In genomic region chr2:124420170-124420825, GRCm38 (mm10) we compare ENCODE assay signal across 27 mouse cellular contexts.
"Had no signal": no experiment of that assay in that cellular context is flagged by ENCODE, and none has a peak within 500 bp of the region (broad histone marks: within the 10 kb centered on the region; RNA-seq: fewer than 3 reads in every experiment).

No protein-coding gene starts in this region.

- H3K9ac ChIP-seq: heart, embryonic 12.5 days; heart, embryonic 15.5 days; hindbrain, embryonic 13.5 days; hindbrain, embryonic 15.5 days; kidney, embryonic 15.5 days; limb, embryonic 13.5 days; limb, embryonic 15.5 days; liver, embryonic 12.5 days; liver, embryonic 14.5 days had no signal

- H3K36me3 ChIP-seq: heart, embryonic 10.5 days; heart, embryonic 12.5 days; heart, embryonic 15.5 days; hindbrain, embryonic 13.5 days; hindbrain, embryonic 15.5 days; kidney, embryonic 15.5 days; limb, embryonic 13.5 days; limb, embryonic 15.5 days; liver, embryonic 12.5 days had no signal

- H3K9me3 ChIP-seq: heart, embryonic 10.5 days; heart, embryonic 12.5 days; heart, embryonic 15.5 days; hindbrain, embryonic 13.5 days; hindbrain, embryonic 15.5 days; kidney, embryonic 15.5 days; limb, embryonic 13.5 days; limb, embryonic 15.5 days; liver, embryonic 12.5 days had no signal

- H3K27me3 ChIP-seq: heart, embryonic 12.5 days; heart, embryonic 15.5 days; hindbrain, embryonic 13.5 days; hindbrain, embryonic 15.5 days; kidney, embryonic 15.5 days; limb, embryonic 13.5 days; limb, embryonic 15.5 days; liver, embryonic 12.5 days had no signal

- H3K4me1 ChIP-seq: hindbrain, embryonic 13.5 days; hindbrain, embryonic 15.5 days; kidney, embryonic 15.5 days; limb, embryonic 15.5 days; liver, embryonic 12.5 days had no signal

- H3K27ac ChIP-seq: gastrocnemius, adult 2 months; heart, adult 2 months; heart, embryonic 15.5 days; hindbrain, embryonic 15.5 days; hindbrain, postnatal 0 days; kidney, embryonic 15.5 days; kidney, postnatal 0 days; layer of hippocampus, adult 2 months; limb, embryonic 13.5 days; limb, embryonic 15.5 days; liver, embryonic 12.5 days; liver, embryonic 14.5 days had no signal

- H3K4me3 ChIP-seq: gastrocnemius, adult 2 months; heart, adult 2 months; heart, embryonic 10.5 days; heart, embryonic 12.5 days; heart, embryonic 15.5 days; hindbrain, embryonic 13.5 days; hindbrain, embryonic 15.5 days; kidney, embryonic 15.5 days; layer of hippocampus, adult 2 months; limb, embryonic 13.5 days; limb, embryonic 15.5 days; liver, embryonic 12.5 days had no signal

- DNase-seq: gastrocnemius, adult 2 months; gastrocnemius, postnatal 10 days; gastrocnemius, postnatal 25 days; heart, adult 2 months; heart, postnatal 14 days; heart, postnatal 36 days; kidney, adult 11 months; kidney, adult 2 months; kidney, adult 9 months; kidney, postnatal 14 days; kidney, postnatal 36 days; layer of hippocampus, postnatal 36 days; left cerebral cortex, postnatal 4 days had no signal

- H3K4me2 ChIP-seq: heart, embryonic 12.5 days; heart, embryonic 15.5 days; hindbrain, embryonic 13.5 days; hindbrain, embryonic 15.5 days; kidney, embryonic 15.5 days; limb, embryonic 13.5 days; limb, embryonic 15.5 days; liver, embryonic 12.5 days had no signal

- ATAC-seq: hindbrain, postnatal 0 days; intestine, embryonic 16.5 days; liver, embryonic 12.5 days had no signal
